Mouse (Mus musculus) hindbrain, embryonic 10.5 days (tissue): ENCODE measurements around the gene Mtmr11. TPM values are rescaled to one million over a fixed set of nuclear protein-coding genes. Genes with fewer than 3 reads are reported as not detected.

ENCODE experiments used
- DNase-seq: peaks from one replicate; pipeline ENCODE4 v3.0.0-alpha.2; 2017; ENCODE audit warnings: low spot score
- H3K27ac ChIP-seq: fragments of 300-500 bp; sonication (generic); 2 replicates; pipeline ENCODE4 v1.5.1; 2016; ENCODE audit warnings: mild to moderate bottlenecking, moderate library complexity
- H3K27me3 ChIP-seq: fragments of 300-500 bp; sonication (generic); 2 replicates; pipeline ENCODE4 v1.6.1; 2016; ENCODE audit warnings: mild to moderate bottlenecking; ENCODE audit not compliant: poor library complexity, insufficient read depth, severe bottlenecking
- H3K36me3 ChIP-seq: fragments of 300-500 bp; sonication (generic); 2 replicates; pipeline ENCODE4 v1.6.1; 2016; ENCODE audit warnings: mild to moderate bottlenecking, moderate library complexity
- H3K4me1 ChIP-seq: fragments of 300-500 bp; sonication (generic); replicated peaks from 2 replicates; pipeline ENCODE4 v1.6.1; 2016; ENCODE audit warnings: mild to moderate bottlenecking
- H3K4me3 ChIP-seq: fragments of 300-500 bp; sonication (generic); 2 replicates; pipeline ENCODE4 v1.5.1; 2016; ENCODE audit warnings: mild to moderate bottlenecking, moderate library complexity
- H3K9me3 ChIP-seq: fragments of 300-500 bp; sonication (generic); 2 replicates; pipeline ENCODE4 v1.6.1; 2016; ENCODE audit warnings: mild to moderate bottlenecking, moderate library complexity
- WGBS: fragments of 180-500 bp; shearing (Covaris S2); methylation state at CpG from one replicate; pipeline ENCODE4 v1.1.7; 2016; 5-methylcytosine and 5-hydroxymethylcytosine counted together
- polyA plus RNA-seq: library from polyadenylated mRNA; unstranded; fragments of >200 nt; fragmentation: Nextera tagmentation; extraction: Ambion mirVana; gene quantifications from 2 replicates; pipeline ENCODE4 v1.2.1, GENCODE M21; 2016

Mtmr11 gene
- polyA plus RNA-seq, 1 experiment from 2014 or later, result 11.4 TPM

- Histone ChIP-seq H3K4me1 (peaks cover 37% of the 10 kb centered on the region), H3K27me3 (no peaks in the 10 kb centered on the region), H3K27ac (no peak overlapping the region), H3K4me3 (no peak overlapping the region), H3K36me3 (peaks cover 59% of the 10 kb centered on the region), H3K9me3 (no peaks in the 10 kb centered on the region)
- WGBS, result 98% methylated on average over 6 of the region's 6 CpGs
- DNase-seq, result no peak
Measured at GRCm38 (mm10) chr3:96175251-96175650, 13.4 kb downstream of the Mtmr11 start.

DNA sequence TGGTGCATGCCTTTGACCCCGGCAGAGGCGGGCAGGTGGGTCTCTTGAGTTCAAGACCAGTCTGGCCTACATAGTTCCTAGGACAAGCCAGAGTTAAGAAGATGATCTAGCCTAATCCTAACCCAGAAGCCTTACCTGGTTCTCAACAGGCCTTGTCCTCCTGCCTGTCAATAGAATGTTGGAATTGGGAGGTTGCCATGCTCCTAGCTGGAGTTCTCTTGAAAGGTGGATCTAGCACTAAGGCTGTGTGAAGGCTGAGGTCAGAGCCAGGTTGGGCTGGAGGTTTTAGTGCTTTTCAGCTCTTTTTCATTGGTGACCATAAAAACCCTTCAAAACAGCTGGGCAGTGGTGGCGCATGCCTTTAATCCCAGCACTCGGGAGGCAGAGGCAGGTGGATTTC is 16.6 kb downstream of the Mtmr11 start:
- Histone ChIP-seq H3K27me3 (no peaks in the 10 kb centered on the region), H3K36me3 (peaks cover 57% of the 10 kb centered on the region), H3K4me3 (no peak overlapping the region), H3K27ac (no peak overlapping the region), H3K9me3 (no peaks in the 10 kb centered on the region), H3K4me1 (peaks cover 40% of the 10 kb centered on the region)
- no peak for DNase-seq
- WGBS, result 90% methylated on average over 4 of the region's 4 CpGs

GRCm38 (mm10) chr3:96178902-96179301 is 17.1 kb downstream of the Mtmr11 start:
- Histone ChIP-seq H3K27me3 (no peaks in the 10 kb centered on the region), H3K27ac (no peak overlapping the region), H3K4me3 (no peak overlapping the region), H3K36me3 (peaks cover 53% of the 10 kb centered on the region), H3K9me3 (no peaks in the 10 kb centered on the region), H3K4me1 (peaks cover 36% of the 10 kb centered on the region)
- WGBS, result 85% methylated on average over 2 of the region's 2 CpGs
- DNase-seq, result no peak

DNA sequence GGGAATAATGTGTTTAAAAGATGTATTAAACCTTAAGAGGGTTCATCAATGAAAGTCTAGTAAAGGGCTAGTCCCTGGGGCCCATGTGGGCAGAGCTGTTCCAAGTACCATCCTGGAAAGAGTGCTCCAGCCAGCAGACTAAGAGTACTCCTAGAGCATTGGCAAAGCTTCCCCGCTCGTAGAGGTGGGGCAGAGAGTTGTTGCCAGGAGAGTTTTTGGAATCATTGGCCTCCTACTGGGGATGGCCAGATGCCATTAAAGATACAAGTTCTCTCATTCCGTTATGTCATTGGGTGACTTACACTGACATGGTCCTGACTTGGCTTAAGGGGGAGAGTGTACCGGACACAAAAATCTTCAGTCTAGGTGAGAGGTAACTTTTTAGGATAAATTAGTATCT is 17.7 kb downstream of the Mtmr11 start:
- no peak for DNase-seq
- Histone ChIP-seq H3K27ac (no peak overlapping the region), H3K36me3 (peaks cover 47% of the 10 kb centered on the region), H3K27me3 (no peaks in the 10 kb centered on the region), H3K4me3 (no peak overlapping the region), H3K9me3 (no peaks in the 10 kb centered on the region), H3K4me1 (peaks cover 29% of the 10 kb centered on the region)
- 61% methylated on average over 4 of the region's 4 CpGs for WGBS

DNA sequence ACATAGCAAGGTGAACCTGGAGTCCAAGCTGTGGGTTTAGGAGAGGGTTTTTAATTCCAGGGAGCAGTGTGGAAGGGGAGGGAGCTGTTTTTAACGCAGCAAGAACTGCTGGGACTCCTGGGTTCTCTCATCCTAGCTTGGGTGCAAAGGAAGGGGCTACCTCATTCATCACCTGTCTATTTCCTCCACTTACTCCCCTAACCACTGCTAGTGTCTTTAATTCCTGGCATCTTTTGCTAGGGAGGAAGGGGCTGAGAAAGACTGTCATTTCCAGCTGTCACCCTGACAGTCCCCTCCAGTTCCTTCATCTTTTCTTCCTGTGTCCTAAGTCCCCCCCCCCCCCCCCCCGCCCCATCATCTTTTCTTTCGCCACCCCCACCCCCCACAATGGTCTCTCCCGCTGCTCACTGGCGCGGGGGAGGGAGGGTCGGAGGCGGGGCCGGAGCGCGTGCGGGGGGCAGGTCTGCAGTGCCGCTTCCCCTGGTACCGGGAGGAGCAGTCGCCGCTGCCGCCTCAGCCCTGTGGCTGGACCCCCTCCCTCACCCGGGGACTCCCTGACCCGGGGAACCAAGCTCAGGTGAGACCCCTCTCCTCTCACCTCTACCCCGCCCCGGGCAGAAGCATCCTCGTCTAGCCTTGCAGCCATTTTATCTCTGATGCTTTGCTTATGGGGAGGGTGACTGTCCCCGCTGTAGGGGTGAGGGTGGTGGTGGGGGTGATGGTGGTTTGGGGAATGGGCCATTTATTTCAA is 19.1 kb downstream of the Mtmr11 start, which contains the start of gene Sv2a:
TSS of gene Sv2a (plus strand) at position 425 of the 751 bp plus-strand sequence.
- Histone ChIP-seq H3K4me3 (peak within 1 kb of the TSS; percentile 64), H3K9me3 (no peaks in the 10 kb centered on the region), H3K36me3 (peaks cover 40% of the 10 kb centered on the region), H3K4me1 (peaks cover 25% of the 10 kb centered on the region), H3K27ac (peak within 1 kb of the TSS; percentile 84), H3K27me3 (no peaks in the 10 kb centered on the region)
- DNase-seq, result no peak
- WGBS, result 1% methylated on average over 19 of the region's 23 CpGs

- peaks cover 32% of the 10 kb centered on the region for H3K36me3 ChIP-seq
- DNase-seq, result no peak
- H3K4me3 ChIP-seq, result peak overlapping the region; percentile 64
- H3K27me3 ChIP-seq, result no peaks in the 10 kb centered on the region
- H3K27ac ChIP-seq, result peak overlapping the region; percentile 84
- WGBS, result 44% methylated on average over 12 of the region's 12 CpGs
- H3K9me3 ChIP-seq, result no peaks in the 10 kb centered on the region
- H3K4me1 ChIP-seq, result peaks cover 25% of the 10 kb centered on the region
Measured at GRCm38 (mm10) chr3:96181510-96182381, 19.9 kb downstream of the Mtmr11 start.

DNA sequence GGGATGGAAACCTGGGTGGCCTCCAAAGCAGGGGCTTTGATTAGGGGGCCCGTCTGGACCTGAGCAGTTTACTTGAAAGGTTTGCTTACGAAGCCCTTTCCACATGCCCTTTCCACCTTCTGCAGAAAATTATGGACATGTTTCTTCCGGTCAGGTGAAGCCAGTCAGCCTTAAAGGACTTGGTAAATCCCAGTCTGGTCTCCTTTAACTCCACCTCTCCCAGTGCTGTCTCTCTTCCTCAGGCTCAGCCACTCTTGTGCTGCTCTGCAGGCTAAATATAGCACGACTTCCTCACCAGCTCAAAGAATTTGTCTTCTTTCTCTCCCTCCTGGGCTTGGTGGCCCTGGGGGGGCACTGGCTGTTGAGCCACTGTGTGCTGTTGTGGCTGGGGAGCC is 20.6 kb downstream of the Mtmr11 start:
- Histone ChIP-seq H3K27ac (no peak overlapping the region), H3K36me3 (peaks cover 26% of the 10 kb centered on the region), H3K27me3 (no peaks in the 10 kb centered on the region), H3K4me1 (peaks cover 25% of the 10 kb centered on the region), H3K9me3 (no peaks in the 10 kb centered on the region), H3K4me3 (peak overlapping the region; percentile 64; the same call in 1 of the 2 replicates)
- DNase-seq, result no peak
- 33% methylated on average over 4 of the region's 4 CpGs for WGBS

DNA sequence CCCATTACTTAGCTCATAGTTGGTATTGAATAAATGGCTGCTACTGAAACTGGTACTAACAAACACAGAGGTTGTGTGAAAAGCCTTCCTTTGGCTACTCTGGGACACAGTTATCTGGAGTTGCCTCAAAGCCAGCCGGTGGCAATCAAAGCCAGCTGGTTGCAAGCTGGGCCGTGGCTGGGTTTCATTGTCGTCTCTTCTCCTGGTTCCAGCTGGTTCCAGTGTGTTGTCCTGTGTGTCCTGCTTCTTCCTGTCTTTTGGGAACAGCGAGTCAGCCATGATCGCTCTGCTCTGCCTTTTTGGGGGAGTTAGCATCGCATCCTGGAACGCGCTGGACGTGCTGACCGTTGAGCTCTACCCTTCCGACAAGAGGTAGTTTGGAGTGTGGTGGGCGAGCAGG is 31.2 kb downstream of the Mtmr11 start:
- 60% methylated on average over 12 of the region's 12 CpGs for WGBS
- Histone ChIP-seq H3K36me3 (peaks cover 9% of the 10 kb centered on the region; the same call in 1 of the 2 replicates), H3K4me3 (no peak overlapping the region), H3K27me3 (no peaks in the 10 kb centered on the region), H3K4me1 (peaks cover 19% of the 10 kb centered on the region), H3K9me3 (peaks cover 5% of the 10 kb centered on the region), H3K27ac (no peak overlapping the region)
- no peak for DNase-seq

DNA sequence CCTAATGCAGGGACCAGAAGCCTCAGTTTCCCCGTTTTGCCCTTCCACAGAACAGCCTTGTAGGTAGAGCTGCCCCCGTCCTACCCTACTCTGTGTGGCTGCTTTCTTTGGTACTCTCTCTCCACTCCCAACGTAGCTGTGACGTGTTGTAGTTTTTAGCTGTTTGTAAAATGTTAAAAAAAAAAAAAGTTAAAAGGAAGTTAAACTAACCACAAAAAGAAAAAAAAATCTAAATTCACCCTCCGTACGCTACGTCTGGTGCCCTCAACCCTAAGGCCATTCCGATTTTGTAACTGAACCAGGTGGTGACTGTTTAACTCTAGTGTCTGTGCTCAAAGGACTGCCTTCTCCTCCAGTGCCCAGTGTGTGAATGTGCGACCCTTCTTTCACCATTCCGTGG is 33.2 kb downstream of the Mtmr11 start:
- Histone ChIP-seq H3K4me1 (peaks cover 23% of the 10 kb centered on the region), H3K27me3 (peaks cover 7% of the 10 kb centered on the region; the same call in 1 of the 2 replicates), H3K4me3 (no peak overlapping the region), H3K36me3 (peaks cover 9% of the 10 kb centered on the region; the same call in 1 of the 2 replicates), H3K27ac (no peak overlapping the region), H3K9me3 (peaks cover 5% of the 10 kb centered on the region)
- DNase-seq, result no peak
- 92% methylated on average over 10 of the region's 10 CpGs for WGBS

DNA sequence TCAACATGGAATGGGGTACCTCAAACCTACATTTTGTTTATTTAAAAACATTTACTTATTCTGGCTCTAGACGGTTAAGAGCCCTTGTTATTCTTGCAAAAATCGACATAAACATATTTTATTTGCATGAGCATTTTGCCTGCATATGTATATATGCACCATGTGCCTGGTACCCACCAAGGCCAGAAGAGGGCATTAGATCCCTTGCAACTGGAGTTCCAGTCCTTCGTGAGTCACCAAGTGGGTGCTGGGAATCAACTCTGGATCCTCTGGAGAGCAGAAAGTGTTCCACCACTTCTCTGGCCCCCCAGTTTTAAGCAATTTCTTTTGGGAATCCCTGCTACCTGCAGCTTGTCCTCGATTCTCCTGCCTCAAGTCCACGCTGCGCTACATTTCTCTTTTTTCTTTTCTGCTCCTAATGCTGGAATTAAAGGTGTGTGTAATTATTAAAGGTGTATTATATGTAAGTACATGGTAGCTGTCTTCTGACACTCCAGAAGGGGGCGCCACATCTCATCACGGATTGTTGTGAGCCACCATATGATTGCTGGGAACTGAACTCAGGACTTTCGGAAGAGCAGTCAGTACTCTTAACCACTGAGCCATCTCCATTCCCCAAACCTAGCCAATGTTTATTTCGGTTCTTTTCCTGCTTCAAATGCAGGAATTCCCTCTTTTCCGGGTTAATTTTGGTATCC is 34.0 kb downstream of the Mtmr11 start:
- H3K4me3 ChIP-seq, result peak overlapping the region; percentile 72; the same call in 1 of the 2 replicates
- WGBS, result 90% methylated on average over 11 of the region's 11 CpGs
- H3K9me3 ChIP-seq, result peaks cover 5% of the 10 kb centered on the region

DNA sequence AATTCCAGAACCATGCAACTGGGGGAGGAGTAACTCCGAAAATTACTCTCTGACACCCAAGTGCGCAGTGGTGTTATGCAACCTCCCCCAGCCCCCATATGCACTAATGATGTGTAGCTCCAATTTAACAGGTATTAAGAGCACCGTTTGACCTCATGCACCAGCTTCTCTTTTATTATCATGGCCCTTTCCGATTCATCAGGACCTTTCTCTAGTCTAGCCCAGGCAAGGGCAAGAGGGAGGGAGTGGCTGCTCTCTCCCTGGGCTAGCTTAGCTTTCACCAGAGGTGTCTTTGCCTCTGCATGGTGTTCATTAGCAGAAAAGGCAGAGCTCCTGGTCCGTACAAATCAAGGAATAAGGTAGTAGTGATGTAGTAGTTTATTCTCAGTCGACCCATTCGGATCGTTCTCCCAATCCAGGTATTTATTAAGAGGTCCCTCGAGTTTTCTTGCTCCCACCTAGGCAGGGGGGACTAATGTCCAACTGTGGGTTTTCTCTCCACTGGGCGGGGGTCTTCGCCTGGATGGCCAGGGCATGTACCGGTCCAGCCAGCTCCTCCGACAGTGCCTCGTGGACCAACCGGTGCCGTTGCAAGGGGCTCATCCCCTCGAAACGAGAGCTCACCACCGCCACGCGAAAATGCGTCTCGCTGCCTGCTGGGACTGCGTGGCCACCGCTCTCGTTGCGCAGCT is 34.8 kb downstream of the Mtmr11 start:
- Histone ChIP-seq H3K36me3 (peaks cover 9% of the 10 kb centered on the region; the same call in 1 of the 2 replicates), H3K27me3 (peaks cover 7% of the 10 kb centered on the region; the same call in 1 of the 2 replicates), H3K27ac (peak overlapping the region; percentile 98), H3K4me1 (peaks cover 23% of the 10 kb centered on the region), H3K4me3 (peak overlapping the region; percentile 72), H3K9me3 (peaks cover 5% of the 10 kb centered on the region)
- WGBS, result 21% methylated on average over 27 of the region's 27 CpGs
- no peak for DNase-seq

More for the DNA sequence above, 34.0 kb downstream of the Mtmr11 start:
- Histone ChIP-seq H3K27ac (no peak overlapping the region), H3K36me3 (peaks cover 9% of the 10 kb centered on the region; the same call in 1 of the 2 replicates), H3K4me1 (peaks cover 23% of the 10 kb centered on the region), H3K27me3 (peaks cover 7% of the 10 kb centered on the region; the same call in 1 of the 2 replicates)
- no peak for DNase-seq
